ENCODE assay signal across 13 mouse cellular contexts in genomic region chr5:143637832-143638420, GRCm38 (mm10). TPM values are rescaled to one million over a fixed set of nuclear protein-coding genes. Genes with fewer than 3 reads are reported as not detected.
A peak's percentile ranks its signal among the peaks of the same experiment; 100 is the strongest.
DNase-seq lines count a peak whose midpoint lies in the region; ATAC-seq and TF ChIP-seq lines count a peak whose summit lies in the region.
"Had no signal": no experiment of that assay in that cellular context is flagged by ENCODE, and none has a peak within 500 bp of the region (broad histone marks: within the 10 kb centered on the region; RNA-seq: fewer than 3 reads in every experiment).

No protein-coding gene starts in this region.

- H3K4me3 ChIP-seq in heart, embryonic 14.5 days (ENCODE audit: control insufficient read depth in 1 of 2, insufficient read depth in 1 of 2, low read depth in 1 of 2, low read length in 2 of 2): no peak overlapping the region
- H3K4me3 ChIP-seq in lung, embryonic 15.5 days: no peak overlapping the region
- H3K4me3 ChIP-seq in stomach, postnatal 0 days (ENCODE audit: low read depth, low read length): no peak overlapping the region
- H3K4me3 ChIP-seq in hindbrain, embryonic 16.5 days (ENCODE audit: low read length): no peak overlapping the region

- TF ChIP-seq CTCF in stomach, postnatal 0 days (IDR thresholded peaks at IDR 0.05; ENCODE audit: low read depth): no peak

- peaks cover 27 to 77% of the 10 kb centered on the region in 2 experiments for H3K4me1 ChIP-seq in heart, embryonic 14.5 days (ENCODE audit: control insufficient read depth in 2 of 2, insufficient read depth in 2 of 2, low read length in 2 of 2)
- H3K4me1 ChIP-seq in lung, embryonic 15.5 days: peaks cover 67% of the 10 kb centered on the region
- H3K4me1 ChIP-seq in stomach, postnatal 0 days (replicated peaks; ENCODE audit: control insufficient read depth, insufficient read depth): peaks cover 18% of the 10 kb centered on the region; the same call in 1 of the 2 replicates
- peaks cover 2% of the 10 kb centered on the region for H3K4me1 ChIP-seq in hindbrain, embryonic 16.5 days (ENCODE audit: control insufficient read depth, insufficient read depth, low read depth, low read length)

- peak; percentile 18 for TF ChIP-seq EP300 in stomach, postnatal 0 days (optimal IDR thresholded peaks at IDR 0.05)

- peak overlapping the region; percentile 40 for H3K4me2 ChIP-seq in heart, embryonic 14.5 days (ENCODE audit: low read length)
- H3K4me2 ChIP-seq in lung, embryonic 15.5 days: no peak overlapping the region
- no peak overlapping the region for H3K4me2 ChIP-seq in stomach, postnatal 0 days (replicated peaks; ENCODE audit: low read depth)
- no peak overlapping the region for H3K4me2 ChIP-seq in hindbrain, embryonic 16.5 days (ENCODE audit: low read length)

- no peak for DNase-seq in heart, postnatal 25 days (ENCODE audit: low spot score)
- no peak for DNase-seq in lung, postnatal 10 days
- no peak for DNase-seq in stomach, postnatal 0 days (ENCODE audit: low spot score)
- no peak for DNase-seq in adipocyte (ENCODE audit: low spot score)
- DNase-seq: cerebellum, adult 2 months; left cerebral cortex, postnatal 4 days; thymus, adult 2 months had no signal

- 63% methylated on average over 11 of the region's 11 CpGs for WGBS in heart, embryonic 14.5 days
- WGBS in lung, embryonic 15.5 days: 61% methylated on average over 11 of the region's 11 CpGs
- WGBS in stomach, postnatal 0 days: 54% methylated on average over 11 of the region's 11 CpGs
- WGBS in hindbrain, embryonic 16.5 days: 74% methylated on average over 11 of the region's 11 CpGs

- H3K27me3 ChIP-seq in heart, embryonic 14.5 days (ENCODE audit: control insufficient read depth, insufficient read depth, low read length): no peaks in the 10 kb centered on the region
- no peaks in the 10 kb centered on the region for H3K27me3 ChIP-seq in lung, embryonic 15.5 days
- no peaks in the 10 kb centered on the region for H3K27me3 ChIP-seq in stomach, postnatal 0 days (ENCODE audit: control insufficient read depth, insufficient read depth, low read length)
- H3K27me3 ChIP-seq in hindbrain, embryonic 16.5 days (replicated peaks; ENCODE audit: control insufficient read depth, insufficient read depth, low read length): no peaks in the 10 kb centered on the region

- intact Hi-C loops in heart, postnatal 25 days (cut with DNase I): loop anchor here (2.0 kb wide), 1 partner anchor 15 kb away; the partner anchor contains the start of gene Cyth3

- peak overlapping the region; percentile 39 to 64; a peak in 3 of 4 replicates for H3K27ac ChIP-seq in heart, embryonic 14.5 days (replicated peaks in 1 of 2; ENCODE audit: control insufficient read depth in 1 of 2, insufficient read depth in 1 of 2, low read depth in 2 of 2, low read length in 2 of 2)
- H3K27ac ChIP-seq in lung, embryonic 15.5 days: peak overlapping the region; percentile 34; the same call in 1 of the 2 replicates
- no peak overlapping the region for H3K27ac ChIP-seq in stomach, postnatal 0 days (replicated peaks)
- H3K27ac ChIP-seq in hindbrain, embryonic 16.5 days (ENCODE audit: low read depth, low read length): no peak overlapping the region
- H3K27ac ChIP-seq: hindbrain, postnatal 0 days had no signal

- 0 out of 2 replicates have a peak overlapping the region, but pooled peaks have one; percentile 14 for H3K9ac ChIP-seq in heart, embryonic 14.5 days (ENCODE audit: low read length)
- H3K9ac ChIP-seq in lung, embryonic 15.5 days: no peak overlapping the region
- H3K9ac ChIP-seq in stomach, postnatal 0 days (ENCODE audit: low read length): no peak overlapping the region
- H3K9ac ChIP-seq in hindbrain, embryonic 16.5 days (ENCODE audit: low read depth, low read length): no peak overlapping the region

- H3K9me3 ChIP-seq in heart, embryonic 14.5 days (ENCODE audit: control insufficient read depth, low read length): no peaks in the 10 kb centered on the region
- no peaks in the 10 kb centered on the region for H3K9me3 ChIP-seq in lung, embryonic 15.5 days
- no peaks in the 10 kb centered on the region for H3K9me3 ChIP-seq in stomach, postnatal 0 days (ENCODE audit: control insufficient read depth, low read length)
- H3K9me3 ChIP-seq in hindbrain, embryonic 16.5 days (ENCODE audit: control insufficient read depth, low read length): no peaks in the 10 kb centered on the region

- no peaks in the 10 kb centered on the region for H3K36me3 ChIP-seq in heart, embryonic 14.5 days (ENCODE audit: control insufficient read depth, insufficient read depth, low read length)
- H3K36me3 ChIP-seq in lung, embryonic 15.5 days: no peaks in the 10 kb centered on the region
- H3K36me3 ChIP-seq in stomach, postnatal 0 days (ENCODE audit: control insufficient read depth, insufficient read depth, low read length): no peaks in the 10 kb centered on the region
- H3K36me3 ChIP-seq in hindbrain, embryonic 16.5 days (ENCODE audit: control insufficient read depth, insufficient read depth, low read length): no peaks in the 10 kb centered on the region

- ATAC-seq in heart, embryonic 14.5 days (ENCODE audit: insufficient number of reproducible peaks, insufficient read depth, low FRiP score, low read depth): no peak
- ATAC-seq in lung, embryonic 15.5 days (ENCODE audit: borderline replicate concordance, extremely low read depth, low FRiP score, low TSS enrichment): no peak
- peak; percentile 15 for ATAC-seq in inflammation-experienced regulatory T-cells, adult 6 months
- ATAC-seq in stomach, postnatal 0 days (ENCODE audit: low FRiP score, low TSS enrichment): no peak
- no peak for ATAC-seq in hindbrain, embryonic 16.5 days
- ATAC-seq: forebrain, embryonic 16.5 days; hindbrain, postnatal 0 days had no signal

RNA-seq across cellular contexts. Expression of gene Cyth3, which starts 15.7 kb away (rescaled TPM):
- 49.2 and 56.2 TPM in 2 replicates for polyA plus RNA-seq in heart, embryonic 14.5 days (2014; fragmentation: Nextera tagmentation; extraction: Ambion mirVana)
- total RNA-seq in heart, postnatal 25 days (2021): 10 to 100 TPM; 43.8 to 44.9 TPM
- polyA plus RNA-seq in lung, embryonic 15.5 days (2015; fragmentation: Nextera tagmentation; extraction: Ambion mirVana): 49.8 and 57.2 TPM in 2 replicates
- polyA plus RNA-seq in inflammation-experienced regulatory T-cells, adult 6 months (2017; shearing (Covaris generic)): 10 to 100 TPM; 11.4 to 41.0 (median 34.9) TPM
- 32.7 and 34.6 TPM in 2 replicates for polyA plus RNA-seq in stomach, postnatal 0 days (2015; fragmentation: Nextera tagmentation; extraction: Ambion mirVana)
- polyA plus RNA-seq in hindbrain, embryonic 16.5 days (2015; fragmentation: Nextera tagmentation; extraction: Ambion mirVana): 41.6 and 45.8 TPM in 2 replicates

Comparison
In these comparisons a context has a peak if more than half of its experiments do, and no peak if none do; other contexts are left out.
1. H3K27ac ChIP-seq: peak in heart, embryonic 14.5 days (2 of 2) and lung, embryonic 15.5 days (single experiment); none in stomach, postnatal 0 days (single experiment) and hindbrain, embryonic 16.5 days (single experiment).